Mouse (Mus musculus): ENCODE data around the gene Ank3. TPM values are rescaled to one million over a fixed set of nuclear protein-coding genes. Genes with fewer than 3 reads are reported as not detected.
A peak's percentile ranks its signal among the peaks of the same experiment; 100 is the strongest.

Gene Ank3
- polyA plus RNA-seq, 1 experiment from 2014 or later: 13.4 TPM

DNA sequence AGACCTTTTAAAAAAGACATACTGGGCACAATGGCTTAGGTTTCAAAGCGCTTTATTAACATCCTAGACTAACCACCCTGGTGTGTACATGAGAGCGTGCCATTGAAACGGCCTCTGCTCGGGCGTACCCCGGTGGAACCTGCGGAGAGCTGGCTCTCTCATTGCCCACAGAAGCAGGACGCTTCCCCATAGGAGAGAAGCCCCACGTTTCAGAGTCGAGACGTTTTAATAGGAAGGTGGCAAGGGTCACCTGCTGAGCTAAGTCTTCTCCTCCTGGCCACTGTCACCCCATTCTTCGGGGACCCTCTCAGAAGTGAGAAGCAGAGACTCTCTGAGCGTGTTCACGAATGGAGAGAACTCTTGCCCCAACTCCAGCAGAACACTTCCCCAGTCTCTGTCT lies 526.3 kb downstream of the Ank3 start:
- H3K4me2 ChIP-seq: peak overlapping the region; percentile 91
- H3K4me1 ChIP-seq (replicated peaks; ENCODE audit: control insufficient read depth, insufficient read depth, low read length): peaks cover 17% of the 10 kb centered on the region
- H3K9me3 ChIP-seq (ENCODE audit: control insufficient read depth, low read length): no peaks in the 10 kb centered on the region
- ATAC-seq (replicated peaks; ENCODE audit: low FRiP score): peak; percentile 69
- H3K4me3 ChIP-seq (ENCODE audit: low read depth, low read length): peak overlapping the region; percentile 49
- WGBS: under 1% methylated on average over 14 of the region's 14 CpGs
- DNase-seq (ENCODE audit: low spot score): no peak
- H3K36me3 ChIP-seq (ENCODE audit: control insufficient read depth, insufficient read depth, low read length): no peaks in the 10 kb centered on the region
- peak overlapping the region; percentile 77 for H3K27ac ChIP-seq (ENCODE audit: low read depth, low read length)
- H3K9ac ChIP-seq (ENCODE audit: low read depth, low read length): peak overlapping the region; percentile 66
- peaks cover 5% of the 10 kb centered on the region for H3K27me3 ChIP-seq (replicated peaks; ENCODE audit: control insufficient read depth, insufficient read depth, low read length)

DNA sequence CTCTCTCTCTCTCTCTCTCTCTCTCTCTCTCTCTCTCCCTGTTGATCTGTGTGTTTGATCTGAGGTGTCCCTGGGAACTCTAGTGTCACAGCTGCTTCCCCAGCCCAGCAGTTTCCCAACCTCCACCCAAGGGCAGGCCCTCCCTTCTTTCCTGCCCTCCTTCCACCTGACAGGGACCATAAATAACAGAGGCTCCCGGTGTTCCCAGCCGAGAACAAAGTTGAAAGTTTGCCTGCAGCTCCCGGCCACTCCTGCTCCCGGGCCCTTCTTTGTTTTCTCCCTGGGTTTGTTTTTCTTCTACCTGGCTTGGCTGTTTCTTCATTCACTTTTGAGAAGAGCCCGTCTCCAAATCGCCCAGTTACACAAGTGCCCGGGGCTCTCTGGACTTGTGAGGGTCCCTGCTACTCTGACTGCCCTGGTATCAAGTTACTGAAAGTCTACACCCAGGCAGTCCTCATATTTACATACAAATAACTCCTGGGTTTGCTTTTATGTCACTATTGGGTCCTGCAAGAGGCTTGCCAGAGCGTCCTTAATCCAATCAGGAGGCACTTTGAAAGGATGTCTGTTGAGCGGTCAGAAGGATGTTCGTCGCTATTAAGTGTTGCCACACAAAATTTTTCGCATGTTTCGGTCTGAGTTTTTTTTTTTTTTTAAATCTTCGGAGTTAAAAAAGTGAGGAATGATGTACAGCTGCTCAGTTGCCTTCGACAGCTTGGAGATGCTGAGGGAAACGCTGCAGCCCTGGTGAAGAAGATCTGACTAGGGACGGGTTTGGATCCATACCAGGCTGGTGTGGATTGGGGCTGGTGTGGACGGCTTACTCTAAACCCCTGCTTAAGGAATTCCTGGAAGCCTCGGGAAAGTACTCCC lies 526.9 kb downstream of the Ank3 start:
- WGBS: 6% methylated on average over 19 of the region's 19 CpGs
- H3K9me3 ChIP-seq (ENCODE audit: control insufficient read depth, low read length): no peaks in the 10 kb centered on the region
- H3K36me3 ChIP-seq (ENCODE audit: control insufficient read depth, insufficient read depth, low read length): no peaks in the 10 kb centered on the region
- ATAC-seq (replicated peaks; ENCODE audit: low FRiP score) (peak; percentile 35; the same call in 1 of the 2 replicates), DNase-seq (ENCODE audit: low spot score) (peak; percentile 46)
- peaks cover 17% of the 10 kb centered on the region for H3K4me1 ChIP-seq (replicated peaks; ENCODE audit: control insufficient read depth, insufficient read depth, low read length)
- H3K4me3 ChIP-seq (ENCODE audit: low read depth, low read length): peak overlapping the region; percentile 49
- peak overlapping the region; percentile 77; the same call in 1 of the 2 replicates for H3K27ac ChIP-seq (ENCODE audit: low read depth, low read length)
- H3K9ac ChIP-seq (ENCODE audit: low read depth, low read length): peak overlapping the region; percentile 66
- H3K27me3 ChIP-seq (replicated peaks; ENCODE audit: control insufficient read depth, insufficient read depth, low read length): peaks cover 5% of the 10 kb centered on the region
- peak overlapping the region; percentile 91 for H3K4me2 ChIP-seq

DNA sequence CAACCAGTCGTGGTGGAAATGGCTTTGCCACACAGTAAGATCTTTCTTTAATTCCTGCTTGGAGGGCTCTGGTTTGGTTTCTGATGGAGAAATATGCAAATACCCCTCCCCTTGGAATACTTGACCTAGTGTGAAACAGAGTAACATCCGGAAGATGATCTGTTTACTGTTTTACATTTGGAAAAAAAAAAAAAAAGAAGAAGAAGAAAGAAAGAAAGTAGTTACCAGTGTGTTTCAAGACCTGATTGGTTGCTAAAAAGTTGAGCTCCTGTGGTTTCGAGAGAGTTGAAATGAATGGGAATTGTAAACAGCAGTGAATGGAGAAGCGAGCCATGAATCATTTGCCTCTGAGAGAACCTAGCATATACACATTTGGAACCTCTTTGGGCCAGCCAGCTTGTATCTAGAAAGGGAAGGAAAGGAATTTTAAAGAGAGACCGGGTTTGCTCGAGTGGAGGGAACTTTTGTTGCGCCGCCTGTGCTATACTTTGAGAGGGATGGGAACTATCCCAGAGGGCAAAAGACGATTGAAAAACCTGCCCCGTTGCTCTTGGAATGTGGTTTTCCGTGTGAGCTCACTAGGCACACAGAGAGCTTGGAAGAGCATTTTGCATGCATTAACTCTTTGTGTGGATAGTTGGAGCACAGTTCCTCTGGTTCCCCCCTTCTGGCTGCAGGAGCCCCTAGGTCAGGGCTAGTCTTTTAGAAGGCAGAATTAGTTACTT lies 527.7 kb downstream of the Ank3 start:
- no peaks in the 10 kb centered on the region for H3K36me3 ChIP-seq (ENCODE audit: control insufficient read depth, insufficient read depth, low read length)
- peaks cover 17% of the 10 kb centered on the region for H3K4me1 ChIP-seq (replicated peaks; ENCODE audit: control insufficient read depth, insufficient read depth, low read length)
- WGBS: 7% methylated on average over 11 of the region's 11 CpGs
- H3K9ac ChIP-seq (ENCODE audit: low read depth, low read length): peak overlapping the region; percentile 26
- no peak overlapping the region; the same call in 1 of the 2 replicates for H3K27ac ChIP-seq (ENCODE audit: low read depth, low read length)
- DNase-seq (ENCODE audit: low spot score) (no peak), ATAC-seq (replicated peaks; ENCODE audit: low FRiP score) (no peak)
- H3K4me2 ChIP-seq: peak overlapping the region; percentile 91
- H3K9me3 ChIP-seq (ENCODE audit: control insufficient read depth, low read length): no peaks in the 10 kb centered on the region
- H3K4me3 ChIP-seq (ENCODE audit: low read depth, low read length): peak overlapping the region; percentile 49; the same call in 1 of the 2 replicates
- H3K27me3 ChIP-seq (replicated peaks; ENCODE audit: control insufficient read depth, insufficient read depth, low read length): peaks cover 5% of the 10 kb centered on the region

DNA sequence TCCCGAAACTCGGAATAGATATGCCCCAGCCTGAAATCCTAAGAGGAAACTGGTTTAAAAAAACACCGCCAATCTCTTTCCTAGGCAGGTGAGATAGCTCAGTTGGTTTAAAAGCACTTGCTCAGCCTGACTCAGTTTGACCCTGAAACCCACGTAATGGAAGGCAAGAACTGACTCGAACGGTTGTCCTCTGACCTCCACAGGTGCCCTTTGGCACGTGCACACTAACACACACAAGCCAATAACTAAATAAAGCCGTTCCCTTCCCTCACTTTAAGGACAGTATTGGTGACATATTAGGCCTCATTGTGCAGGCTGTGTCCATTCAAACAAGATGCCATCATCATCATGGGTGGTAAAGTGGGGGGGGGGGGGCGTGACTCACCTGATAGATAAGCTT lies 528.4 kb downstream of the Ank3 start:
- Histone ChIP-seq H3K9me3 (ENCODE audit: control insufficient read depth, low read length) (no peaks in the 10 kb centered on the region), H3K4me3 (ENCODE audit: low read depth, low read length) (0 out of 2 replicates have a peak overlapping the region, but pooled peaks have one; percentile 18), H3K36me3 (ENCODE audit: control insufficient read depth, insufficient read depth, low read length) (no peaks in the 10 kb centered on the region), H3K9ac (ENCODE audit: low read depth, low read length) (no peak overlapping the region), H3K4me2 (peak overlapping the region; percentile 91), H3K27ac (ENCODE audit: low read depth, low read length) (no peak overlapping the region; the same call in 1 of the 2 replicates), H3K4me1 (replicated peaks; ENCODE audit: control insufficient read depth, insufficient read depth, low read length) (peaks cover 17% of the 10 kb centered on the region), H3K27me3 (replicated peaks; ENCODE audit: control insufficient read depth, insufficient read depth, low read length) (peaks cover 5% of the 10 kb centered on the region)
- no peak for ATAC-seq (replicated peaks; ENCODE audit: low FRiP score)
- 20% methylated on average over 9 of the region's 9 CpGs for WGBS
- no peak for DNase-seq (ENCODE audit: low spot score)

DNA sequence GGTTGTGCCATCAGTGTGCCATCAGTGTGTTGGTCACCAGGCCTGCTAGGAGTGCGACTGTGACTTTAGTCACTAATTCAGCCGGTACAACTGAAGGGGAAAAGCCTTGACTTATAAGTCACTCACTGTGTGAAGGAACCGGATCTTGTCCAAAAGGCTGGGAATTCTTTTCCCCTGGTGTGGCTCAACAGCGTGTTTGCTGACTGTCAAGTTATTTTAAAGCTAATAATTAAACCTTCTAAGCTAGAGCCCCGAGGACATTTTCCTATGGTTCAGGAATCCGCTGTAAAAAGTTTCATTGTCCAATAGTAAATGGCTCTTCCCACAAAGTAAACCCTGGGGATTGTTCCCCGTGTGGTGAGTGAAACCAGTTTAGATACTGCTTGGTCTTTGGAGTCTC lies 529.8 kb downstream of the Ank3 start:
- no peak for DNase-seq (ENCODE audit: low spot score)
- ATAC-seq (replicated peaks; ENCODE audit: low FRiP score): no peak

DNA sequence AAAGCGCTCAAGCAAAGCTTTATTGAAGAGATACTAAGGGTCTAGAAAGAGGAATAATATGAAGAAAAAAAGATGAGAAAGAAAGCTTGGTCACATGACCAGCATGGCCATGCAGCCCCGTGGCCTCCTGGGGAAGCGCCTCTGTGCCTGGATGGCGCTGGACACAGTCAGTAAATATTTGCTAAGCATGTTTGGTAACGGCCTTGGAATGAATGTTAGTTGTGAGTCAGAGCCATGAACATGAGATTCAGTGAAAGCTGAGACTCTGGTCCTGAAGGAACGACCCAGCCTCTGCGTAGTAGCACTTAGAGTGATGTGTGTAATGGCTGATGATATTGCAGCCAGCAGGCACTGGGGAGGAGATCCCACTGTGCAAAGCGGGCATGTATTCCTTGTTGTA lies 531.9 kb downstream of the Ank3 start:
- WGBS: 84% methylated on average over 8 of the region's 8 CpGs
- DNase-seq (ENCODE audit: low spot score) (no peak), ATAC-seq (replicated peaks; ENCODE audit: low FRiP score) (no peak)
- no peak overlapping the region for H3K9ac ChIP-seq (ENCODE audit: low read depth, low read length)
- H3K36me3 ChIP-seq (ENCODE audit: control insufficient read depth, insufficient read depth, low read length): no peaks in the 10 kb centered on the region
- no peak overlapping the region for H3K4me3 ChIP-seq (ENCODE audit: low read depth, low read length)
- no peak overlapping the region for H3K27ac ChIP-seq (ENCODE audit: low read depth, low read length)
- H3K4me2 ChIP-seq: no peak overlapping the region
- H3K9me3 ChIP-seq (ENCODE audit: control insufficient read depth, low read length): no peaks in the 10 kb centered on the region
- H3K4me1 ChIP-seq (replicated peaks; ENCODE audit: control insufficient read depth, insufficient read depth, low read length): peaks cover 7% of the 10 kb centered on the region; the same call in 1 of the 2 replicates
- peaks cover 5% of the 10 kb centered on the region for H3K27me3 ChIP-seq (replicated peaks; ENCODE audit: control insufficient read depth, insufficient read depth, low read length)

More for the DNA sequence above, 529.8 kb downstream of the Ank3 start:
- Histone ChIP-seq H3K4me3 (ENCODE audit: low read depth, low read length) (no peak overlapping the region), H3K9ac (ENCODE audit: low read depth, low read length) (no peak overlapping the region), H3K27me3 (replicated peaks; ENCODE audit: control insufficient read depth, insufficient read depth, low read length) (peaks cover 5% of the 10 kb centered on the region), H3K9me3 (ENCODE audit: control insufficient read depth, low read length) (no peaks in the 10 kb centered on the region), H3K27ac (ENCODE audit: low read depth, low read length) (peak overlapping the region; percentile 19), H3K4me2 (no peak overlapping the region; the same call in 1 of the 2 replicates), H3K36me3 (ENCODE audit: control insufficient read depth, insufficient read depth, low read length) (no peaks in the 10 kb centered on the region), H3K4me1 (replicated peaks; ENCODE audit: control insufficient read depth, insufficient read depth, low read length) (peaks cover 17% of the 10 kb centered on the region)
- 69% methylated on average over 7 of the region's 7 CpGs for WGBS

- Histone ChIP-seq H3K9me3 (ENCODE audit: control insufficient read depth, low read length) (no peaks in the 10 kb centered on the region), H3K27me3 (replicated peaks; ENCODE audit: control insufficient read depth, insufficient read depth, low read length) (no peaks in the 10 kb centered on the region), H3K4me2 (no peak overlapping the region), H3K27ac (ENCODE audit: low read depth, low read length) (no peak overlapping the region), H3K4me3 (ENCODE audit: low read depth, low read length) (no peak overlapping the region), H3K4me1 (replicated peaks; ENCODE audit: control insufficient read depth, insufficient read depth, low read length) (no peaks in the 10 kb centered on the region), H3K36me3 (ENCODE audit: control insufficient read depth, insufficient read depth, low read length) (no peaks in the 10 kb centered on the region), H3K9ac (ENCODE audit: low read depth, low read length) (no peak overlapping the region)
- no peak for ATAC-seq (replicated peaks; ENCODE audit: low FRiP score)
- WGBS: 81% methylated on average over 5 of the region's 5 CpGs
- no peak for DNase-seq (ENCODE audit: low spot score)
Observed at GRCm38 (mm10) chr10:69936443-69937067, 538.0 kb downstream of the Ank3 start.

- ATAC-seq (replicated peaks; ENCODE audit: low FRiP score) (no peak), DNase-seq (ENCODE audit: low spot score) (no peak)
- 84% methylated on average over 7 of the region's 7 CpGs for WGBS
- no peaks in the 10 kb centered on the region for H3K36me3 ChIP-seq (ENCODE audit: control insufficient read depth, insufficient read depth, low read length)
- no peak overlapping the region for H3K9ac ChIP-seq (ENCODE audit: low read depth, low read length)
- no peaks in the 10 kb centered on the region for H3K9me3 ChIP-seq (ENCODE audit: control insufficient read depth, low read length)
- H3K4me3 ChIP-seq (ENCODE audit: low read depth, low read length): no peak overlapping the region
- H3K4me2 ChIP-seq: no peak overlapping the region
- no peak overlapping the region for H3K27ac ChIP-seq (ENCODE audit: low read depth, low read length)
- H3K4me1 ChIP-seq (replicated peaks; ENCODE audit: control insufficient read depth, insufficient read depth, low read length): no peaks in the 10 kb centered on the region
- no peaks in the 10 kb centered on the region for H3K27me3 ChIP-seq (replicated peaks; ENCODE audit: control insufficient read depth, insufficient read depth, low read length)
Observed at GRCm38 (mm10) chr10:69937291-69937921, 538.8 kb downstream of the Ank3 start.

Measured in liver, embryonic 11.5 days (tissue).